In the genomic region with DNA sequence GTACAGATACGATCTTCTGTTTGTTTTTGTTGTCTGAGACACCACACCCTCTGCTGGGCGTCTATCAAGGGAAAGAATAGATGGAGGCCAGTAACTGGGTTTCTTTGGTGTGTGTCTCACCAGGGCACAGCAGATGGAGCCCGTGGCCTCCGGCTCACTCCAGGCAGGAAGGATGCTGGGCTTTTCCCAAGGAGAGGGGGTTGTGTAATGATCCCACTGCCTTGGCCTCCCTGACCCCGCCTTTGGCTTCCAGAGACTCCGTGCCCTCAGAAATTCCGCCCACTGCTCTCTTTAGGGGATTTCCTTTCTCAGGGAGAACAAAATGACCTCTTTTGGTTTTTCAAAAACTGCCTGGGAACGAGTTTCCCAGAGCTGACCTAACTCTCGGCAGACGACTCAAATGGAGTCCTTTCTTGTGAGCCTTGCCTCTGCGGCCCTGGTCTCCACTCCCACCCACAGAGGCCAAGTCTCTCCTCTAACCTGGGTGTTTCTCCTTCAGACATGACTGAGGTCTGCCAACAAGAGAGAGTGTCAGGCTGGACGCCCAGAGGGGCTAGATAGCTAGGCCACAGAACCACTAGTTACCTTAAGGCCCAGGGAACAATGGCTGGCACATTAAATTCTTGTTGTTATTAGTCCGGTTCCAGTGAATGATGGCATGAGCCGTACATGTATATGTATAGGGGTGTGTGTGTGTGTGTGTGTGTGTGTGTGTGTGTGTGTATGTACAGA, we compare ENCODE assay signal across 8 mouse cellular contexts.
DNase-seq lines count a peak whose midpoint lies in the region; ATAC-seq lines count a peak whose summit lies in the region.

No protein-coding gene starts in this region.

- 25% methylated on average over 14 of the region's 14 CpGs for WGBS in kidney, embryonic 14.5 days
- 14% methylated on average over 14 of the region's 14 CpGs for WGBS in midbrain, embryonic 10.5 days

- no peaks in the 10 kb centered on the region for H3K27me3 ChIP-seq in kidney, embryonic 14.5 days (ENCODE audit: control insufficient read depth, insufficient read depth, low read length)
- peaks cover 79% of the 10 kb centered on the region for H3K27me3 ChIP-seq in midbrain, embryonic 10.5 days (ENCODE audit: low read depth, poor library complexity, severe bottlenecking)

- no peak overlapping the region for H3K4me2 ChIP-seq in kidney, embryonic 14.5 days (replicated peaks; ENCODE audit: low read depth, low read length)

- ATAC-seq in cerebellum, adult (ENCODE audit: insufficient number of reproducible peaks, low FRiP score, low TSS enrichment), result peak; percentile 63
- peak; percentile 84 for ATAC-seq in kidney, embryonic 14.5 days (ENCODE audit: low FRiP score, low TSS enrichment)

- H3K4me1 ChIP-seq in kidney, embryonic 14.5 days (ENCODE audit: control insufficient read depth, insufficient read depth, low read length), result peaks cover 6% of the 10 kb centered on the region; the same call in 1 of the 2 replicates
- peaks cover 68% of the 10 kb centered on the region for H3K4me1 ChIP-seq in midbrain, embryonic 10.5 days

- no peaks in the 10 kb centered on the region for H3K36me3 ChIP-seq in kidney, embryonic 14.5 days (ENCODE audit: control insufficient read depth, insufficient read depth, low read length)
- no peaks in the 10 kb centered on the region for H3K36me3 ChIP-seq in midbrain, embryonic 10.5 days

- no peak overlapping the region for H3K4me3 ChIP-seq in kidney, embryonic 14.5 days (ENCODE audit: low read length)
- H3K4me3 ChIP-seq in midbrain, embryonic 10.5 days, result 0 out of 2 replicates have a peak overlapping the region, but pooled peaks have one; percentile 3

- no peak for DNase-seq in cerebellum, postnatal 4 days (ENCODE audit: low spot score in 2 of 2)
- peak; percentile 60 to 68 for DNase-seq in cerebellum, postnatal 14 days
- DNase-seq in heart, adult 8-10 months (ENCODE audit: low spot score), result peak; percentile 79
- DNase-seq in midbrain, embryonic 10.5 days (ENCODE audit: low spot score), result peak; percentile 83
- peak; percentile 44 for DNase-seq in urinary bladder, adult 2 months (ENCODE audit: low spot score)
- no peak for DNase-seq in thymus, postnatal 36 days

- H3K9me3 ChIP-seq in kidney, embryonic 14.5 days (ENCODE audit: control insufficient read depth, low read length), result no peaks in the 10 kb centered on the region
- H3K9me3 ChIP-seq in midbrain, embryonic 10.5 days (replicated peaks), result no peaks in the 10 kb centered on the region

- no peak overlapping the region for H3K27ac ChIP-seq in kidney, embryonic 14.5 days (ENCODE audit: low read depth, low read length)
- H3K27ac ChIP-seq in midbrain, embryonic 10.5 days (replicated peaks), result peak overlapping the region; percentile 85

- 0 out of 2 replicates have a peak overlapping the region, but pooled peaks have one; percentile 7 for H3K9ac ChIP-seq in kidney, embryonic 14.5 days (ENCODE audit: low read depth, low read length)

Comparison
In these comparisons a context has a peak if more than half of its experiments do, and no peak if none do; other contexts are left out.
1. DNase-seq: peak in cerebellum, postnatal 14 days (2 of 2), heart, adult 8-10 months (single experiment), midbrain, embryonic 10.5 days (single experiment) and urinary bladder, adult 2 months (single experiment); none in cerebellum, postnatal 4 days (0 of 2) and thymus, postnatal 36 days (0 of 2).